Mouse (Mus musculus) thymus, postnatal 4 days (tissue): ENCODE measurements around the gene Rhbdd1.

ENCODE experiments used
- DNase-seq: peaks from one replicate; pipeline ENCODE4 v3.0.0; 2021

The Rhbdd1 gene

DNA sequence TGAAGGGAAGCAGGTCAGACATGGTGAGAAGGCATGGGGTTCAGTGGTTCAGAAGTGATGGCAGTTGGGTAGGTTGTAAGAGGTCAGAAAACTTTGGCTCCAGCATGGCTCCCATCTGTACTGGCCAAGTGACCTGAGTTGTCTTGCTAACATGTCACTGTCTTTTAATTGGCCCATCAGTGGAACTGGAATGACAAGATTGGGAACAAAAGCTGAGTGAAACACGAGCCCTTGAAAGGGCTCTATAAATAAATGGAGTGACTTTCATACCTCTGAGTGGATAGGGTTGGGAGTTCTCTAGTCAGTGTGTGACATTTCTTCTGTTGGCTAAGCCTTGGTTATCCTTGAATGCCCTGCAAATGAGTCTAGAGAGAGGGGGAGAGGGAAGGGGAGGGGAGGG, 123.9 kb downstream of the Rhbdd1 start:
- DNase-seq, result no peak

DNA sequence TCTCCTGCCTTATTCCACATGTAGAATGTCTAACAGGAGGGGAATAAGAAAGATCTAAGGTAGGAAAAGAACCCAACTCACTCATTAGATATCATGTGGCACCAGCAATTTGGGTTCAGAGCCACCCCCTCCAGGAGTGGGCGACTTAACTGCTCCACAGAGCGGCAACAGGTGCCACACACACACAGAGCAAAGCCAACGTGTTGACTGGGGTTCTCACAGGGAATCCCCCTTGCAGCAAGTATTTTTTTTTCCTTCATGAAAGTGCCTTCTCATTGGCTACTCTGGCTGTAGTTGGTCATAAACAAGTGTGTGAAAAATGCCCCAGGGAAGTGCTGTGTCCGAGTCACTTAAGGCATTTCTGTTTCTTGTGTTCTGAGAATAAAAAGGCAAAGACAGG, 127.3 kb downstream of the Rhbdd1 start:
- no peak for DNase-seq

DNA sequence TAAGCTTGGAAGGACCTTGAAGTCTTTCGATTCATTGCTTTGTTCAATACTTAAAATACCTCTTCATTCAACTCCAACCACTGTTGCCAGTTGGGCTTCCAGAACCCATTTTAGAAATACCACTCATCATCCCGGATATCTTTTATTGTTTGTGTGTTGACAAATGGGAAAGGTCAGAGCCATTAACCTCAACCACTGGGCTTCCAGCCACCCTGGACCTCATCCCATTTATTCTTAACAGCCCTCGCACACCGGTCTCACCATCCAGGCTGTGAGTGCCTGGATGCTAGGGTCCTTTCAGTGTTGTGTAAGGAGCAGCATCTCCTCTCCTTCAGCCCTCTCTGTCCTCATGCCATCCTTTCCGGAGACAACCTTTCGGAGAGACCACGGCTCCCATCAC, 129.8 kb downstream of the Rhbdd1 start:
- no peak for DNase-seq

DNA sequence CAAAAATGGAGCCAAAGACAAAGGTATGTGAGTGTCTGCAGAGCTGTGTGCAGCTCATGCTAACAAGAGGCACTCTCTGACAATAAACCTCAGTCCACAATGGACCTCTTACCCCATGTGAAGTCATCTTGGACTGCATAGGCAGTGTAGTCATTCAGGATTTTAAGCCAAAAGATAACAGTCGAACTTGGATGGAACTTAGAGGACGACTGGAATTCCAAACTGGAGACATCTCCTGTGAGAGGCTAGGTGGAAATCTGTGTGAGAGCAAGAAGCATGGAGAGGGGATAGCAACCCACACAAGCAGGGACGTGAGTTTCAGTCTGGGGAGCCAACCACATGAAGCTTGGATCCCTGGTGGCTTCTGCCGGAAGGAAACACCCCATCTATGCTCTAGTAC, 133.6 kb downstream of the Rhbdd1 start:
- no peak for DNase-seq

DNA sequence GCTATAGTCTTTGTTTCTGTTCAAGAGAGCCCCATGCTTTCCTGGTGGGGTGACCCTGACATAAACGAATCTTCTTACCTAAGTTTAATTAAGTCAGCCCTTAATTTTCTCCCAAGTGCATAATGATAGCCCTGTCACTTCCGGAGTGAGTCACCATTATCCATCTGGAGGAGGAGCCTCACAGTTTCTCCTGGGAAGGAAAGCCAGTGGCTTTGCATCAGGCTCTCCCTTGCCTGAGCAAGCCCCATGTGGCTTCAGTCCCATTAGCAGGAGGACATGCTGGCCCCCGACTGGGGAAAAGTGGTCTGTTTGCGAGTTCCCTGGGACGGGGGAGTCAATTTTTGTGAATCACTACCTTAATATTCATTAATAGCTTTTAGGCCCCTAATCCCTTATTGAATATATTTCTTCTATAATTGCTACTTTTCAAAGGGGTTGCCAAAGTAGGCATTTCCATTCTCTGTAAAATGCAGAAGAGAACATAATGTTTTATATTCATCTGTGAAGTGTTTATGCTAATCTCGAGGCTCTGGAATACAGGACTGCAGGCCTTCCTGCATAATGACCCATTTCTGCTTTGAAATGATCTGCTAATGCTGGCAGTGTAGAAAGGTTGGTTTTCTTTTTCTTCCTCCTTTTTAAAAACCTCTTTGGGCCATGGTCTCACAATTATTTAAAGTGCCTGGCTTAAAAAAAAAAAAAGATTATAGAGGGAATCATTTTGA, 135.8 kb downstream of the Rhbdd1 start:
- DNase-seq, result no peak

DNA sequence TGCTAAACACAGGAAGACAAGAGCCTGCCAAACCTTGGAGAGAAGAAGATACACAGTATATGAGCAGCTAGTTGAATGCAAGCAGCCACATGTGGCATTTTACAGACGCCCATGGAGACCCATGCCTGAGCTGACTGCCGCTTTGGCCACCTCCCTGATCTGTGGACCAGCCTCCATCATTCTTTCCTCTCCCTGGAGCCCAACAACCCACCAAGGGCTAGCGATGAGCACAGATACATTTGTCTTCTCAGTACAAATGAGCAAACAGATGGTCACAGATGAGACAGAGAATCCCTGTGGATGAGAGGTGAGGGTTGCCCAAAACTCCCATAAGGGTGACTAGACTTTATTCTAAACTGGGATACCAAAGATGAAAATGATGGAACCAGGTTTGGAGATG, 137.8 kb downstream of the Rhbdd1 start:
- DNase-seq, result no peak

DNA sequence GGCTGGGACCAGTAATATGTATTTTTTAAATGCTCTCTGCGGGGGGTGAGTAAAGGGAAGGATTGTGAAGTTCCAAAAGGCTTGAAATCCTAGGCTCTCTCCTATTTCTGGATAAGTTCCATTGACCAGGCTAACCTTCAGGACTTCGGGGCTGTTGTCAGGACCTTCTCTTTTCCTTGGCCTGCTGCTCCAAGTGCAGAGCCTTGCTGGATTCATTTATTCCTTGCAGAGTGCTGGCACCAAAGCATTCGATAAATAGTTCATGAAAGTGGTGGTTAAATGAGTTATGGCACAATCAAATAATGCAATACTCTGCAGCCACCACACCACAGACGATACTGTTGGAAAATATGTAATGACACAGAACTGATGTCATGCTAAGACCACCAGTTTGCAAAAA, 143.1 kb downstream of the Rhbdd1 start:
- DNase-seq, result no peak

DNA sequence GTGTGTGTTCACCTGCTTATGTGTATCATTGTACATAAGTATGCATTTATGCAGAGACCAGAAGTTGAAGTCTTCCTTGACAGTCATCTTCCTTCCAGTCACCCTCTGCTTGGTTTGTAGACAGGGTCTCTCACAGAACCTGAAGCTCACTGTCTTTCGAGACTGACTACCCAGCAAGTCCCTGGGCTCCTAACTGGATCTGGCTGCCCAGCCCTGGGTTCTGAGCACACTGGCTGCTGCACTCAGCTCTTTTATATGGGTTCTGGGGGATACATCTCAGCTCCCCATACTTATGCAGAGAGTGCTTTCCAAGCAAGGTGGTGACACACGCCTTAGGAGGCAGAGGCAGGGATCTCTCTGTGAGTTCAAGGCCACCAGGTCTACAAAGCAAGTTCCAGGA, 143.7 kb downstream of the Rhbdd1 start:
- DNase-seq, result no peak

DNA sequence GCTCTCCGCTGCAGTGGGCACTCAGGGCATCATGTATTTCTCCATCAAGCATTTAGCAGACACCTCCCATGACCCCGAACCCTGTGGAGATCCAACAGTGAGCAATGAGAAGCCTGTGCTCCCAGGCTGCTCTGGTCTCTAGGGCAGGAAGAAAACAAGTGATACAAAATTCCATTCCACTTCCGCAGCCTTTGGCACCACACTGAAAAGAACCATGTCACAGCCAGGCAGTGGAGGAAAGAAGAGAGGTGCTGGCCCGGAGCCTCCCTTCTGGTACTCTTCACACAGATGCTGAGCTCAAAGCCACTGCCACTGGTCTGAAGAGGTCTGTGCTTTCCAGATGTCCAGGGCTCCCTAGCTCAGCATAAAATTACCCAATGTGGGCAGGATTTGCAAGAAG, 144.8 kb downstream of the Rhbdd1 start:
- no peak for DNase-seq

DNA sequence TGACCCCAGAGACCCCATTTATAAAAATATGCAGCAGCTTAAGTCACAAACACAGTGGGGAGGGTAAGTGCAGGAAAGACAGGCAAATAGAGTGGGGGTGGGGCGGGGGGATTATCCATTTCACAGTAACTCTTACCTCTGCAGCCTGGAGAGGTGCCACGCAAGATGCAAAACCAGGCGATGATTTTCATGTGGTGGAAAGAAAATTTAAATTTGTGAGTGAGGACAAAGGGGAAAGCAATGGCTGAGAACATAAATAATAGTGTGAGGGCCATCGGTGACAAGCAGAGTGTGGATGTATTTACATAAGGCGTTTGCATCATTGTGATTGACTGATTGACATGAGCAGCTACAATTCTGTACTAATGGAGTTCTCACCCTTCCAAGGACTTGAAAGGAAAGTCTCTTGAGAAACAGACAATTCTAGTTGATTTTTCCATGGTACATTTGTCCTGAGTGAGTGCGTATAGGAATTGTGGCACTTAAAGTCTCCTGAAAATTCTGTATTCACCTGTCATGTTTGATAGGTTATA, 149.1 kb downstream of the Rhbdd1 start:
- DNase-seq, result no peak

DNA sequence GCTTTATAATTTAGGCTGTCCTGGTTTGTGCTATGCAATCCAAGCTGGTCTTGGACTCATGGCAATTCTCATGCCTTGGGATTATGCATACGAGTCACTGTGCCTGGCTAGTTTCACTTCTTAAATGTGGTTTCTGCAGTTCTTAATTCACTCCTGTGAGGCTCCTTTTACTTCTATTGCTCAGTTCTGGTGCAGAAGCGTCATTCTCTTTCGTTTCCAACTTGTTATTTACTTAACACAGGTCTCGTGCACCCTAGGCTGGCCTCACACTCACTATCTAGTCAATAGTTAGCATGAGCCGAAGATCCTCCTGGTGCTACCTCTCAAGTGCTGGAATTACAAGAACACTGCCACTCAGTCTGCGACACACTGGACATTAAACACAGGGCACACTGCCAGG, 152.6 kb downstream of the Rhbdd1 start:
- DNase-seq, result no peak

DNA sequence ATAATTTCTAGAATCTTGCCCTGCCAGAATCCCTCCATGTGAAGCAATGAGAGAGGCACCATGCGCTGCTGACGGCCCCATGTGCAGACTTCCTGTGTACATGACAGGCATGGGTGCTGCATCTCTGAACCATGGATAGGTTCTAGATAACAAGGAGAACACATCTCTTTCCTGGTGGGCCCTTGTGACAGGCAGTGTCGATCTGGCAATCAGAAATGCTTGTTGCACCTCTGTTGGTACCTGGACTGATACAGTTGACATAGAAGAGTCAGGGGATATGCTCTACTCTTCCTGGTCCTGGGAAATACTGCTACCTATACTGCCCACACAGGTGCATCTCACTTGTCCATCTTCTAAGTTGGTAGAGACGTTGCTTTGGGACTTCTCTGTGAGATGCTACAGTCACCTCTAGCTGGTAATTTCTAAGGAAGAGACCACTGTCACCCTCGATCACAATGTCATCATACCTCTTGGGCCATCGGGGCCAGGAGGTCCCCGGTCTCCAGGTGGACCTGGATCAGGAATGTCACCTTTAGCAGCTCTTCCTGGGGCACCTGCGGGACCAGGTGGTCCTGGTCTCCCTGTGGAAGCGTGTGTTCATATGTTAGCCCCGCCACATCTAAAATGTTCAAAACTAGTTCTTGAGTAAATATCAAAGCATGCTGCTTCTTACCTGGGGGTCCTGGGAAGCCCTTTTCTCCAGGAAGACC, 154.4 kb downstream of the Rhbdd1 start:
- no peak for DNase-seq

DNA sequence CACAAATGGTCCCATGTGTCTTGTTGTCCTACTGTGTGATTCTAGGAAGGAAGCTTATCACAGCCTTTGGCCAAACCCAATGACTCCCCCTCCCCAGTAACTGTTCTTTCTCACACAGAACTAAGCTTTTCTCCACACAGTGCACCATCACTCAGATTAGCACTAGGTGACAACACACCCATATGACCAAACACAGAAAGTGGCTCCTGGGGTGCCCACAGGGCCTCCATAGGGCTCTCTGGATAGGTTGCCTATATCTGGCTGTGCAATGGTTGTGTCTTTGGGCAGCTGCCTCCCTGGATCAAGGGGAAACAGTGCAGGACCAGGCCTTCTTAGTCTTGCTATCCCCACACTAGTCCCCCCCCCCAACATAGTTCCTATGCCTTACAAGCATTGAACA, 157.2 kb downstream of the Rhbdd1 start:
- no peak for DNase-seq

DNA sequence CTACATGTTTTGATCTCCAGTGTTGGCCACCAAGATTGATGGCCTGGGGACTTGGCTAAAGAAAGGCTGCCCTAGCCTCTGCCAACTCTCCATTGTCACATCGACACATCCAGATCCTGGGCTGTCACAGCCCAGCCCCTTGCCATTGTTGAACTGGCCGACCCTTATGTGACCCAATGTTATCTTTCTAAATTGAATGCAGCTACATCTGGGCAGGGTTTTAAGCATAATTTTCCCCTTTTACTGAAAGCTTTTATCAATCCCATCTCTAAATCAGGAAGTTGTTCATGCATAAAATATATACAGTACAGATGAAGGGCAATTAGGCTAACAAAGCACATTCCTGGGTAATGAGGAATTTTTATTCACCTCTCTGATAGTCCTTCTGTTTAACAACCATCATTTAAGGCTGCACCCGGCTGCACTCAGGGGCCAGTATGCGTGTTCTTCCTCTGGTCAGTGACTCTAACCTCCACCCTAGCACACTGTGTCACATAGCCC, 158.3 kb downstream of the Rhbdd1 start:
- DNase-seq, result no peak

DNA sequence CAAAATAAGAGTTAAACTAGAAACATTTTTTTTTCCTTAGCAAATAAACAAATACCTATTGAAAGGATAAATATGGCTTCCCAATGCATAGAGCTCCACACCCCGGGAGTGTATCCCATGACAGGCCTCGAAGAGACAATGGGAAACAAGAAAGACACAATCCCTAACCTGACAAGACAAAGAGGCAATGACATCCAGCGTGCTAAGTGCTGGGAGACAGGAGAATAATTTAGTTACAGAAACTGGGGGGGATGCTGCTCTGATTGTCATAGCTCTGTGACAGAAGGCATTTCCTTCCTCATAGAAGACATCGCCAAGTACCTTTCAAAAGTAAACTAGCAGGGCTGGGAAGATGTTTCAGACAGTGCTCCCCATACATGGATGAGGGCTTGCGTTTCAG, 159.0 kb downstream of the Rhbdd1 start:
- no peak for DNase-seq

DNA sequence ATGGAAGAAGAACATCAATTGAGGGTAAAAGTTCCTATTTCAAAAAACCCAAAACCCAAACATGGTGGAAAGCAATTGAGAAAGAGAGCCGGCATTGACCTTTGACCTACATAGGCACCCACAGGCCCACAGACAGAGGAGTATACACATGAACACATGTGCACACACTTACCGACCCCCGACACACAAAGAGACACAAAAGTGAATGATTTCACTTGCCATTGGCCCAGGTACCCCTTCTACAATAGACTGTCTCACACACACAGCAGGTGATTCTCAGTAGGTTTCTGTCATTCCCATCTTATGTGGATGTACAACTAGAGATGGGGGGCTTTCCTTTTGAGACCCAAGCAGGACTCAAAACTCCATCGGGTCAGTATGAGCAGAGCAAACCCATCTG, 159.6 kb downstream of the Rhbdd1 start:
- no peak for DNase-seq

DNA sequence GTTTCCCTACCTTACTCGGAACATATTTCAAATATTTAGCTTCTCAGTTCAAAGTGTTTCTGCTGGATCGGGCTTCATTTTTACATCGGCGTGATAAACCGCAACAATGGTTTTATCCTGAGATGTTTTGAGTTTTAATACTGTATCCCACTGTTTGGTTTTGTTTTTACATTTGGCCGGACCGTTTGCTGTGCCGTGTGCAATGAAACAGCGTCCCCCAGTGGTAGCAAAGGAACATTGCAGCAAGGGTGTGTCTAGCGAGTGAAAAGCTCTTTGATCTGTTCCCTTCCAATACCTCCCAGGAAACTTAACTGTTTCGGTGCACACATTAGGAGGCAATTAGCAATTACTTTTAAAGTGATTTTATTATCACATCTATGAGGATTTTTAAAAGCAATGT, 160.0 kb downstream of the Rhbdd1 start:
- DNase-seq, result no peak

DNA sequence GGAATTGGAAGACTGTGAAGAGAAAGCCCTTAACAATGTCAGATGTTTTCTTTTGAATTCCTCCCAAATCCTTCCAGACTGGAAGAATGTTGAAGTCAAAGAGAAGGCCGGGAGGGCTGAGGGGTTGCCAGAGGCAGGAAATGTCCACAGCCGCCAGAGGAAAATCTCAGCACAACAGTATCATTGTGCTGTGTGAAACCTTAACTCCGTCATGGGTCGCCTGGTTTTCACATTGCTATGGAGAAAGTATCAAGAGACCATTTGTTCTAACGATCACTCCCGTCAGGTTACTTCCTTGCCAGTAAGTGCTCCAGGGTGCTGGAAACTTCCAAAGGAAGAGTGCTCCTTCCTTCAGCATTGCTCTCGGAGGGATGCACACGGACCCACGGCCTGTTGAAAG, 160.5 kb downstream of the Rhbdd1 start:
- DNase-seq, result no peak

DNA sequence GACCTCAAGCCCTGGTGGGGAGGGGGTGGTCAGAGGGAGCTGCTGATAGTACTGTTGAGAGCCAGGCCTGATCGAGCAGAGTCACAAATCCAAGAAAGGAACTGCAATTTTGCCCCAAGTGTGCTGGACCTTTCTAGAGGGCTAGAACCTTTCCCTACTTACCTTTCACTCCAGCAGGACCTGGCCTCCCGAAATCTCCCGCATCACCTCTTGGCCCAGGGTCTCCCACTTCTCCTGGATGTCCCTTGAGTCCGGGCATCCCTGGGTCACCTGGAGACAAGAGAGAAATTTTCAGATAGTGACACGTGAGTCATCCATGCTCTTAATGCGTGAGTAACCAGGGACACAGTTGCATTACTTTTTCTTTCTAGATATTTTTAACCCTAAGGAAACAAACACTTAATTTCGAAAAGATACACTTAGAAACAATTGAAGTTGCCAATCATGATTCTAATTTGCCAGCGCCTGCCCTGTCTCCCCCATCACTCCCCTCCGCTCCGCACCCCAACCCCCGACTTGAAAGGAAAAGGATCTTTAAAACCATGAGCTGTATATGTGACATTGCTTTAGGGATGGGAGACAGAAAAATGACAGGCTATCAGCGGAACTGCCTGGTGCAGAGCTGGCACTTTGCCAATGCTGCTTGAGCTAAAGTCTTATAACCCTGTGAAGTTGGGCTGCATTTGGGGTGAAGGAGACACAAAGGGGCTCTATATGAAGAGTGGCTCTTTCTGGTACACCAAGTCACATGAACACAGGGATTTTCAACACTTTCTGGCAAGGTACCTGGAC, 163.6 kb downstream of the Rhbdd1 start:
- no peak for DNase-seq

DNA sequence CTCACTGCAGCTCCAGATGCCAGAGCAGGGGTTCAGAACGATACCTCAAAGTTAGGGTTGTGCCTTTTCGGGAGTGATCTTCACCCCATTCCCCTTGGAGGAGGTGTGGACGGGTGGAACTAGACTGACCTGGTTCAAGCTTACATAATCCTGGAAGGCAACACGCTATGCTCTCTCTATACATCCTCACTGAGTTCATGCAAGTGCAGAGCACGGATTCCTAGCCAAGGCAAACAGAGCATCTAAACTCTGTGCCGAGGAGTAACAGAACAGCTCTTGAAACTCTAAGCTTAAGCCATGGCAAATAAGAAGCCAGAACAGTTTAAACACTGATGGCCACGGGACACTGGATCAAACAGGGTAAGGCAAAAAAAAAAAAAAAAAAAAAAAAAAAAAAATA, 166.1 kb downstream of the Rhbdd1 start:
- DNase-seq, result no peak

DNA sequence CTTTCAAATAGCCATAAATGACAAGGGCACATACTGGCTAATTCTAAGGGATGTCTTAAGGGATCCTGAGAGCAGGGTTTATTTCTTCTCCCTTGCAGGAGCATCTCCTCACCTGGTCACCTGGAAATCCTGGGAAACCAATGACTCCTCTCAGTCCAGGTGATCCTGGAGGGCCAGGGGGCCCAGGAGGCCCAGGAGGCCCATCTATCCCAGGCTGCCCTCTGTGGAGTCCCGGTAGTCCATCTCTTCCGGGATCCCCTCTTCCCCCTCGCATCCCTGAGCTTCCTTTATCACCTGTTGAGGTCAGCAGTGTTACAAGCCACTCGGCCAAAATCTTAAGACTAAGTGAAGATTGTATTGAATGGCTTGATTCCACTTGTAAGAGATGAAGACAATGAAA, 170.1 kb downstream of the Rhbdd1 start:
- DNase-seq, result no peak

DNA sequence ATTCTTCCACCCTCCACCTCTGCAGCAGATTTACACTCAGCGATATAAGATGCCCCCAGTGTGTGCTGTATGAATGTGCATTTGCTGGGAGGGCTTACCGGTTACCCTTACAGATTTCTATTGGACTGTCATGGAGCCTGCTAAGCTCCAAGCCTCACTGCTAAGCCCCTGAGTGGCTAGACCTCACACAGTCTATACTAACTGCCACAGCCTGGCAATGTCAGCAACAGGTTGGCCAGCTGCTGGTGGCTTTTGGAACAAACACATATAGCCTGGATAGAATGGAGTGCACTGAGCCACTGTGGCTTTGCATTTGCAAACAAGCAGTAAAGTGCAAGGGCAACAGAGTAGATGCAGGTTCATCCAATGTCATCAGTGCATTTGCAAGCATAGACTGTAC, 175.7 kb downstream of the Rhbdd1 start:
- no peak for DNase-seq
